In genomic region chr11:116412904-116413630, GRCm38 (mm10) we compare ENCODE assay signal across 7 mouse cellular contexts. TPM values are rescaled to one million over a fixed set of nuclear protein-coding genes. Genes with fewer than 3 reads are reported as not detected.
DNase-seq lines count a peak whose midpoint lies in the region; ATAC-seq lines count a peak whose summit lies in the region.

Rnf157 (minus strand) TSS chr11:116413032.

- no peaks in the 10 kb centered on the region; the same call in 1 of the 2 replicates for H3K36me3 ChIP-seq in embryonic facial prominence, embryonic 10.5 days (replicated peaks)
- no peaks in the 10 kb centered on the region for H3K36me3 ChIP-seq in intestine, embryonic 16.5 days (ENCODE audit: control insufficient read depth, insufficient read depth, low read length)
- H3K36me3 ChIP-seq in limb, embryonic 11.5 days (ENCODE audit: control insufficient read depth, insufficient read depth, low read length), result no peaks in the 10 kb centered on the region
- H3K36me3 ChIP-seq in midbrain, embryonic 12.5 days, result no peaks in the 10 kb centered on the region

- H3K9ac ChIP-seq in intestine, embryonic 16.5 days (ENCODE audit: low read depth, low read length), result peak within 1 kb of the TSS; percentile 89
- H3K9ac ChIP-seq in limb, embryonic 11.5 days (ENCODE audit: low read length), result peak within 1 kb of the TSS; percentile 93
- H3K9ac ChIP-seq in midbrain, embryonic 12.5 days (replicated peaks), result peak within 1 kb of the TSS; percentile 96

- peak within 1 kb of the TSS; percentile 94 for H3K27ac ChIP-seq in embryonic facial prominence, embryonic 10.5 days (replicated peaks)
- H3K27ac ChIP-seq in intestine, embryonic 16.5 days (ENCODE audit: low read length), result peak within 1 kb of the TSS; percentile 65
- H3K27ac ChIP-seq in limb, embryonic 11.5 days (replicated peaks; ENCODE audit: low read depth, low read length), result peak within 1 kb of the TSS; percentile 52
- peak within 1 kb of the TSS; percentile 87 for H3K27ac ChIP-seq in midbrain, embryonic 12.5 days (replicated peaks)

- peaks cover 37% of the 10 kb centered on the region for H3K27me3 ChIP-seq in embryonic facial prominence, embryonic 10.5 days (replicated peaks; ENCODE audit: low read depth, poor library complexity, severe bottlenecking)
- H3K27me3 ChIP-seq in intestine, embryonic 16.5 days (replicated peaks; ENCODE audit: control insufficient read depth, insufficient read depth, low read length), result no peaks in the 10 kb centered on the region
- no peaks in the 10 kb centered on the region for H3K27me3 ChIP-seq in limb, embryonic 11.5 days (ENCODE audit: control insufficient read depth, insufficient read depth, low read length)
- peaks cover 14% of the 10 kb centered on the region for H3K27me3 ChIP-seq in midbrain, embryonic 12.5 days

- DNase-seq in adrenal gland, postnatal 10 days, result peak; percentile 87
- DNase-seq in embryonic facial prominence, embryonic 10.5 days (ENCODE audit: low spot score), result peak; percentile 90
- no peak for DNase-seq in gonadal fat pad, adult 2 months (ENCODE audit: low read depth)
- peak; percentile 86 for DNase-seq in limb, embryonic 11.5 days (ENCODE audit: low spot score)
- peak; percentile 53 for DNase-seq in skeletal muscle tissue, adult 2 months (ENCODE audit: low read depth, low spot score)

- 2% methylated on average over 82 of the region's 82 CpGs for WGBS in embryonic facial prominence, embryonic 10.5 days
- WGBS in intestine, embryonic 16.5 days, result 2% methylated on average over 78 of the region's 82 CpGs
- 3% methylated on average over 61 of the region's 82 CpGs for WGBS in limb, embryonic 11.5 days
- WGBS in midbrain, embryonic 12.5 days, result 2% methylated on average over 62 of the region's 82 CpGs

- peak; percentile 90 for ATAC-seq in intestine, embryonic 16.5 days
- peak; percentile 80 for ATAC-seq in limb, embryonic 11.5 days (ENCODE audit: insufficient number of reproducible peaks, low FRiP score, low TSS enrichment, low read depth)
- peak; percentile 95 for ATAC-seq in midbrain, embryonic 12.5 days (ENCODE audit: low FRiP score, low read depth)

- peak within 1 kb of the TSS; percentile 99 for H3K4me2 ChIP-seq in intestine, embryonic 16.5 days (ENCODE audit: low read depth, low read length)
- peak within 1 kb of the TSS; percentile 100 for H3K4me2 ChIP-seq in limb, embryonic 11.5 days (ENCODE audit: low read depth, severe bottlenecking)
- peak within 1 kb of the TSS; percentile 99 for H3K4me2 ChIP-seq in midbrain, embryonic 12.5 days (replicated peaks)

- H3K4me3 ChIP-seq in embryonic facial prominence, embryonic 10.5 days, result peak within 1 kb of the TSS; percentile 71
- H3K4me3 ChIP-seq in intestine, embryonic 16.5 days (ENCODE audit: low read length), result peak within 1 kb of the TSS; percentile 77
- H3K4me3 ChIP-seq in limb, embryonic 11.5 days (ENCODE audit: low read depth, low read length), result peak within 1 kb of the TSS; percentile 69
- peak within 1 kb of the TSS; percentile 86 for H3K4me3 ChIP-seq in midbrain, embryonic 12.5 days

- H3K9me3 ChIP-seq in embryonic facial prominence, embryonic 10.5 days, result no peaks in the 10 kb centered on the region
- H3K9me3 ChIP-seq in intestine, embryonic 16.5 days (ENCODE audit: control insufficient read depth, low read length), result no peaks in the 10 kb centered on the region
- H3K9me3 ChIP-seq in limb, embryonic 11.5 days (ENCODE audit: control insufficient read depth, low read length), result no peaks in the 10 kb centered on the region
- no peaks in the 10 kb centered on the region for H3K9me3 ChIP-seq in midbrain, embryonic 12.5 days

- H3K4me1 ChIP-seq in embryonic facial prominence, embryonic 10.5 days, result peaks cover 39% of the 10 kb centered on the region
- H3K4me1 ChIP-seq in intestine, embryonic 16.5 days (ENCODE audit: control insufficient read depth, insufficient read depth, low read length), result peaks cover 19% of the 10 kb centered on the region
- H3K4me1 ChIP-seq in limb, embryonic 11.5 days (ENCODE audit: control insufficient read depth, insufficient read depth, low read length), result peaks cover 17% of the 10 kb centered on the region
- H3K4me1 ChIP-seq in midbrain, embryonic 12.5 days, result peaks cover 25% of the 10 kb centered on the region

RNA-seq across cellular contexts. Expression of gene Rnf157, which starts in this region (rescaled TPM):
- 10 to 100 TPM; 11.2 to 16.5 TPM for total RNA-seq in adrenal gland, postnatal 10 days (2021)
- 12.7 and 15.7 TPM in 2 replicates for polyA plus RNA-seq in embryonic facial prominence, embryonic 10.5 days (2016; fragmentation: Nextera tagmentation; extraction: Ambion mirVana)
- 12.5 and 16.1 TPM in 2 replicates for polyA plus RNA-seq in gonadal fat pad, adult 2 months (2012; rRNA removed)
- 4.4 and 5.2 TPM in 2 replicates for polyA plus RNA-seq in intestine, embryonic 16.5 days (2015; fragmentation: Nextera tagmentation; extraction: Ambion mirVana)
- 20.8 and 23.2 TPM in 2 replicates for polyA plus RNA-seq in limb, embryonic 11.5 days (2014; fragmentation: Nextera tagmentation; extraction: Ambion mirVana)
- 35.7 and 37.8 TPM in 2 replicates for polyA plus RNA-seq in midbrain, embryonic 12.5 days (2016; fragmentation: Nextera tagmentation; extraction: Ambion mirVana)
